Mouse (Mus musculus) lung, embryonic 16.5 days (tissue): Measurements from ENCODE around the gene Rcn2. TPM values are rescaled to one million over a fixed set of nuclear protein-coding genes. Genes with fewer than 3 reads are reported as not detected.

Experiments
- ATAC-seq: fragments of 200-750 bp; cut with Nextera tagmentation; 2 replicates; pipeline ENCODE4 v1.8.0; 2017; ENCODE audit warnings: low read depth, mild to moderate bottlenecking, moderate library complexity
- H3K27ac ChIP-seq: fragments of 300-500 bp; sonication (generic); 2 replicates; pipeline ENCODE4 v1.5.1; 2014; ENCODE audit warnings: mild to moderate bottlenecking, control low read depth, low read length
- H3K27me3 ChIP-seq: fragments of 300-500 bp; sonication (generic); 2 replicates; pipeline ENCODE4 v1.6.1; 2014; ENCODE audit warnings: low read depth, low read length, mixed read lengths; ENCODE audit not compliant: control insufficient read depth, insufficient read depth
- H3K36me3 ChIP-seq: fragments of 300-500 bp; sonication (generic); 2 replicates; pipeline ENCODE4 v1.6.1; 2014; ENCODE audit warnings: low read length; ENCODE audit not compliant: control insufficient read depth, insufficient read depth
- H3K4me1 ChIP-seq: fragments of 300-500 bp; sonication (generic); replicated peaks from 2 replicates; pipeline ENCODE4 v1.6.1; 2014; ENCODE audit warnings: low read length, mixed read lengths; ENCODE audit not compliant: control insufficient read depth, insufficient read depth
- H3K4me2 ChIP-seq: fragments of 300-500 bp; sonication (generic); 2 replicates; pipeline ENCODE4 v1.6.1; 2014; ENCODE audit warnings: low read depth, low read length, control low read depth
- H3K4me3 ChIP-seq: fragments of 300-500 bp; sonication (generic); 2 replicates; pipeline ENCODE4 v1.5.1; 2014; ENCODE audit warnings: mild to moderate bottlenecking, low read length, control low read depth
- H3K9ac ChIP-seq: fragments of 300-500 bp; sonication (generic); 2 replicates; pipeline ENCODE4 v1.6.1; 2014; ENCODE audit warnings: low read length, control low read depth
- H3K9me3 ChIP-seq: fragments of 300-500 bp; sonication (generic); 2 replicates; pipeline ENCODE4 v1.6.1; 2016; ENCODE audit warnings: low read length; ENCODE audit not compliant: control insufficient read depth
- WGBS: fragments of 180-500 bp; shearing (Covaris S2); extraction: QIAGEN DNeasy Blood & Tissue Kit; methylation state at CpG from one replicate; pipeline ENCODE4 v1.1.7; 2014; 5-methylcytosine and 5-hydroxymethylcytosine counted together
- polyA plus RNA-seq: library from polyadenylated mRNA; unstranded; fragments of >200 nt; fragmentation: Nextera tagmentation; extraction: Ambion mirVana; gene quantifications from 2 replicates; pipeline ENCODE4 v1.2.1, GENCODE M21; 2015

Rcn2 gene
- polyA plus RNA-seq, 1 experiment from 2014 or later, result 235 TPM

GRCm38 (mm10) chr9:56086524-56086923 is 44.9 kb downstream of the Rcn2 start:
- no peak overlapping the region for H3K9ac ChIP-seq
- WGBS, result 72% methylated on average over 5 of the region's 5 CpGs
- ATAC-seq, result no peak
- H3K4me3 ChIP-seq, result no peak overlapping the region
- H3K4me1 ChIP-seq, result peaks cover 13% of the 10 kb centered on the region
- no peak overlapping the region for H3K27ac ChIP-seq
- H3K27me3 ChIP-seq, result no peaks in the 10 kb centered on the region
- no peaks in the 10 kb centered on the region for H3K9me3 ChIP-seq
- no peak overlapping the region for H3K4me2 ChIP-seq
- no peaks in the 10 kb centered on the region for H3K36me3 ChIP-seq

DNA sequence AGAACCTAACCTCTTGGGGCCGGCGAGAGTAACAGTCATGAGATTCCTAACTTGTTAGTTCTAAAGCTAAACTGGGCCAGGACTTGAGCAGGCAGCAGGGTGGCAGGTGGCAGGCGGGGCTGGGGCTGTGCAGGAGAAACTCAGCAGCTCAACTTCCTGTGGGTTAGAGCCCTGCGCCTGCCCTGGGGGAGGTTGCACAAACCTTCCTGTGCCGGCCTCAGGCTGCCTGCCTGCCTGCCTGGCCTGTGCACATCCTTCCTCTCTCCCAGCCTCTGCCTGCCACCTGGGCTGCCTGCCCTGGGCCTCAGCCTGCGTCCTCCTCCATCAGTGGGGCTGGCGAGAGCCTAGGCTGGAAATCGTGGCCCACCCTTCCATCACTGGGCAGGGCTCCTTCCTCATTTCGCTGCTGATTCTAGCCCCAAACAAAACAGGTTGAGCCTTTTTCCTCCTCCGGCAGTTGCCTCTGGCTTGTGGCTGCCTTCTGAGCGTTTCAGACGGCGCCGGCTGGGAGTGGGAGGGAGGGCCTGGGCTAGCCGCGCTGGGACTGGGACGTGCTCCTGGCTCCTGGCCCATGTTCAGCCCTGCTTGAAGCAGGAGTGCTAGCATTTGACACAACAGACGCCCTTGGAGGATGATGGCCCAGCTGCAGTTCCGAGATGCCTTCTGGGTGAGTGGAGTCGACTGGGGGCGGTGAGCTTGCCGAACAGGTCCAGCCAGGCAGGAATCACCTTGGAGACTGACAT is 48.3 kb downstream of the Rcn2 start, which contains the start of gene Pstpip1:
Pstpip1 (plus strand) TSS at position 185 of the 743 bp plus-strand sequence.
- H3K4me3 ChIP-seq, result peak within 1 kb of the TSS; percentile 26
- peak within 1 kb of the TSS; percentile 52 for H3K9ac ChIP-seq
- ATAC-seq, result peak; percentile 93
- H3K4me1 ChIP-seq, result peaks cover 13% of the 10 kb centered on the region
- no peaks in the 10 kb centered on the region for H3K36me3 ChIP-seq
- peak within 1 kb of the TSS; percentile 91 for H3K27ac ChIP-seq
- 12% methylated on average over 22 of the region's 22 CpGs for WGBS
- H3K27me3 ChIP-seq, result no peaks in the 10 kb centered on the region
- H3K9me3 ChIP-seq, result no peaks in the 10 kb centered on the region
- peak within 1 kb of the TSS; percentile 38 for H3K4me2 ChIP-seq

GRCm38 (mm10) chr9:56090546-56091225 is 49.0 kb downstream of the Rcn2 start:
- H3K27me3 ChIP-seq, result no peaks in the 10 kb centered on the region
- H3K4me3 ChIP-seq, result peak overlapping the region; percentile 26
- no peaks in the 10 kb centered on the region for H3K9me3 ChIP-seq
- 68% methylated on average over 5 of the region's 5 CpGs for WGBS
- H3K4me2 ChIP-seq, result peak overlapping the region; percentile 38
- no peak for ATAC-seq
- no peak overlapping the region for H3K9ac ChIP-seq
- peaks cover 13% of the 10 kb centered on the region for H3K4me1 ChIP-seq
- peak overlapping the region; percentile 91 for H3K27ac ChIP-seq
- H3K36me3 ChIP-seq, result no peaks in the 10 kb centered on the region

- Histone ChIP-seq H3K4me1 (peaks cover 13% of the 10 kb centered on the region), H3K4me3 (no peak overlapping the region), H3K9me3 (no peaks in the 10 kb centered on the region), H3K4me2 (no peak overlapping the region), H3K27me3 (no peaks in the 10 kb centered on the region), H3K36me3 (no peaks in the 10 kb centered on the region), H3K9ac (no peak overlapping the region), H3K27ac (no peak overlapping the region)
- 47% methylated on average over 2 of the region's 2 CpGs for WGBS
- ATAC-seq, result no peak
These were observed 50.5 kb downstream of the Rcn2 start for GRCm38 (mm10) chr9:56092102-56092501.

DNA sequence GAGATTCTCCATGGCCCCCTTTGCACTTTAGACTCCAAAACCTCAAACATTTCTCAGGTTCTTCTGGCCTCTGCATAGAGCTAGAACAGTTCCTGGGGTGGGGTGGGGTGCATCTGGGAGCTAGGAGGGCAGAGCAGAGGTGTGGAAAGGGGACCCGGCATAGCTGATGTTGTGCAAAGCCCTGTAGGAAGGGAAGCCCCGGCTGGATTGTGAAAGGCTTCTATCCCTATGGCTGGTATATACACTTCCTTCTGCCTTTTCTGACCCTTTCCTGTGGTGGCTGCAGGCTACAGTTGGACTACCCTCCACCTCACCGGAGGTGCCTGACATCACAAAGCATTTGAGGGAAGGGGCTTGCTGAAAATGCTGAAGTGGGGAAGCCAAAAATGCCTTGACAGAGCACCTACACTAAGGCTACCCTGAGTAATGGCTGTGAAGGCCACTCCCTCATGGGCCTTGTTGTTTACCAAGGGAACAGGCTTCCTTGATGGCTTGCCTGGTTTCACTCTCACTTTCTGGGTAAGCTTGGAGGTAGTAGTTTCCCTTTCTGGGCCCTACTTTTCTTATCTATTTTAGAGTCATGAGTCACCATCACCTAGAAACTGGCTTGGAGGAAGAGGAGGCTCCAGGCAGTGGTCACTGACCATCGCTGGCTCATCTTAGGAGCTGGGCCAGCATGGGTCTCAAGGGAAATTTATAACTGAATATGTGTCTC is 56.1 kb downstream of the Rcn2 start:
- no peak overlapping the region for H3K4me3 ChIP-seq
- H3K36me3 ChIP-seq, result no peaks in the 10 kb centered on the region
- H3K27ac ChIP-seq, result no peak overlapping the region
- no peaks in the 10 kb centered on the region for H3K9me3 ChIP-seq
- 80% methylated on average over 4 of the region's 4 CpGs for WGBS
- H3K9ac ChIP-seq, result no peak overlapping the region
- H3K4me2 ChIP-seq, result no peak overlapping the region
- no peaks in the 10 kb centered on the region for H3K27me3 ChIP-seq
- no peak for ATAC-seq
- no peaks in the 10 kb centered on the region for H3K4me1 ChIP-seq

- Histone ChIP-seq H3K4me3 (no peak overlapping the region), H3K27ac (no peak overlapping the region), H3K36me3 (no peaks in the 10 kb centered on the region), H3K27me3 (no peaks in the 10 kb centered on the region), H3K9me3 (no peaks in the 10 kb centered on the region), H3K9ac (no peak overlapping the region), H3K4me2 (no peak overlapping the region), H3K4me1 (no peaks in the 10 kb centered on the region)
- WGBS, result 80% methylated on average over 7 of the region's 7 CpGs
- ATAC-seq, result no peak
These were observed 58.4 kb downstream of the Rcn2 start for GRCm38 (mm10) chr9:56100041-56100522.

- no peaks in the 10 kb centered on the region for H3K36me3 ChIP-seq
- no peak overlapping the region for H3K27ac ChIP-seq
- 20% methylated on average over 4 of the region's 4 CpGs for WGBS
- H3K9me3 ChIP-seq, result no peaks in the 10 kb centered on the region
- no peaks in the 10 kb centered on the region for H3K4me1 ChIP-seq
- H3K4me2 ChIP-seq, result no peak overlapping the region
- H3K27me3 ChIP-seq, result no peaks in the 10 kb centered on the region
- H3K9ac ChIP-seq, result no peak overlapping the region
- no peak overlapping the region for H3K4me3 ChIP-seq
- no peak for ATAC-seq
These were observed 59.4 kb downstream of the Rcn2 start for GRCm38 (mm10) chr9:56101022-56101421.

DNA sequence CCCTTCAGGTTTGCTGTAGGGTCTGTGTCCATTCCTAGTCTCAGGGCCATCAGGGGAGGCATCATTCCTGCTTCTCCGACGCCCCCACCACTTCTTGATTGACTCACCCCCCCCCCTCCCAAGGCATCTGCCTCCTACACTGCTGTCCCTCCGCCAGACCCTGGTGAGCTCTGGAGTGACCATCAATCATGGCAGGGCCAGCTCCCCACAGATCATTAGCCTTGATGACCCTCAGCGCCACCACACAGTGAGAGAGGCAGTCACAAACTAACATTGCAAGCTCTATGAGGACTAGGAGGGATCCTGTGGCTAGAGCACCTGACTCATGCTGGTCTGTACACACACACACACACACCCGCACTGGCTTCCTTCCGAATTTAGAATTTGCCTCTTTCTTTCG is 63.3 kb downstream of the Rcn2 start:
- 36% methylated on average over 7 of the region's 7 CpGs for WGBS
- H3K4me1 ChIP-seq, result no peaks in the 10 kb centered on the region
- H3K9me3 ChIP-seq, result no peaks in the 10 kb centered on the region
- H3K4me2 ChIP-seq, result no peak overlapping the region
- no peaks in the 10 kb centered on the region for H3K36me3 ChIP-seq
- no peaks in the 10 kb centered on the region for H3K27me3 ChIP-seq
- no peak overlapping the region for H3K27ac ChIP-seq
- no peak overlapping the region for H3K9ac ChIP-seq
- H3K4me3 ChIP-seq, result no peak overlapping the region
- ATAC-seq, result no peak
